Mouse (Mus musculus): ENCODE measurements at regions not wholly inside any gene's neighbourhood (a gene's known extent, or its start where the extent isn't known, plus 50 kb on each side); places are given as distances from the start of the nearest gene placed in this dataset.

DNA sequence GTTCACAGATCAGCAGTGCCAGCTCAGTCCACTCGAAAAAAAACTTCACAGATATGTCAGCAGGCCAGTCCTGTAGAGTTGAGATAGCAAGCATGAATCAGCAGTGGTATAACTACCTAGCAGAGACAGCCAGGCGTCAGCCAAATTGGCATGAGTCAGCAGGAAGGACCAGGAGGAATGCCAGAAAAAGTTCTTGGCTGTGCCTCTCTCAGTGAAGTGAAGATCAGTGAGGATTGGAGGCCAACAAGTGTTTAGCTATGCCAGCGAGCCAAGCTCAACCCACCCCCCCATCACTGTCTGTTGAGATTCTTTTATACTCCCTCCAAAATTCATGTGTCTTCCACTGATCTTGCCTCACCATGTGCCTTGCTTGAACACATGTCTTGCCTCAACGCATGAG is 82.8 kb downstream of the Fam84a start:
- no peak for TF ChIP-seq CTCF (IDR thresholded peaks at IDR 0.05; ENCODE audit: borderline replicate concordance, insufficient read depth, low read depth, low read length)
- TF ChIP-seq POLR2A (IDR thresholded peaks at IDR 0.05; ENCODE audit: borderline replicate concordance, insufficient read depth, low read length): no peak

Measured in cerebellum, adult 2 months (tissue).